Mouse (Mus musculus) erythroblast, embryonic 14.5 days (primary cell): ENCODE results near the gene Cacnb1. TPM values are rescaled to one million over a fixed set of nuclear protein-coding genes. Genes with fewer than 3 reads are reported as not detected.

ENCODE experiments used
- H3K27me3 ChIP-seq: 2 replicates; pipeline ENCODE4 v1.6.1; 2012; ENCODE audit warnings: inconsistent platforms; ENCODE audit not compliant: control insufficient read depth
- H3K36me3 ChIP-seq: 2 replicates; pipeline ENCODE4 v1.6.1; 2012; ENCODE audit warnings: mild to moderate bottlenecking, inconsistent platforms; ENCODE audit not compliant: control insufficient read depth
- H3K4me1 ChIP-seq: 2 replicates; pipeline ENCODE4 v1.6.1; 2012; ENCODE audit warnings: inconsistent platforms; ENCODE audit not compliant: control insufficient read depth
- H3K4me3 ChIP-seq: replicated peaks from 2 replicates; pipeline ENCODE3; 2012; ENCODE audit warnings: moderate library complexity, mild to moderate bottlenecking, inconsistent platforms
- H3K9me3 ChIP-seq: 2 replicates; pipeline ENCODE4 v1.6.1; 2012; ENCODE audit warnings: low read length, inconsistent platforms, mixed read lengths; ENCODE audit not compliant: control insufficient read depth
- GATA1 ChIP-seq: IDR thresholded peaks from 2 replicates; pipeline ENCODE4 v1.6.1; 2012; ENCODE audit warnings: low read length, inconsistent platforms, mixed read lengths
- TAL1 ChIP-seq: IDR thresholded peaks from 3 replicates; pipeline ENCODE4 v1.6.1; 2012; ENCODE audit warnings: low read length, inconsistent platforms, mixed read lengths
- polyA plus RNA-seq: library from polyadenylated mRNA; stranded (reverse); fragments of >175 nt; gene quantifications from 2 replicates; pipeline ENCODE4 v1.2.3, GENCODE M21; 2012

Gene Cacnb1
- polyA plus RNA-seq, 1 experiment = 0.03 TPM

- Histone ChIP-seq H3K27me3 (peaks cover 12% of the 10 kb centered on the region), H3K4me3 (no peak overlapping the region), H3K36me3 (no peaks in the 10 kb centered on the region), H3K4me1 (no peaks in the 10 kb centered on the region), H3K9me3 (no peaks in the 10 kb centered on the region)
- TF ChIP-seq GATA1 (no peak), TAL1 (no peak)
These were observed 21.2 kb upstream of the Cacnb1 start for GRCm38 (mm10) chr11:98044074-98044473.

- no peaks in the 10 kb centered on the region for H3K4me1 ChIP-seq
- no peaks in the 10 kb centered on the region for H3K36me3 ChIP-seq
- H3K4me3 ChIP-seq = no peak overlapping the region
- TF ChIP-seq TAL1 (no peak), GATA1 (no peak)
- H3K27me3 ChIP-seq = peaks cover 10% of the 10 kb centered on the region
- H3K9me3 ChIP-seq = no peaks in the 10 kb centered on the region
These were observed 19.9 kb upstream of the Cacnb1 start for GRCm38 (mm10) chr11:98042741-98043140.

- no peak for TF ChIP-seq TAL1
- TF ChIP-seq GATA1 = no peak
- peaks cover 3% of the 10 kb centered on the region for H3K4me1 ChIP-seq
- H3K4me3 ChIP-seq = no peak overlapping the region
- H3K9me3 ChIP-seq = no peaks in the 10 kb centered on the region
- peaks cover 23% of the 10 kb centered on the region for H3K27me3 ChIP-seq
- no peaks in the 10 kb centered on the region for H3K36me3 ChIP-seq
These were observed 18.1 kb upstream of the Cacnb1 start for GRCm38 (mm10) chr11:98040975-98041374.

GRCm38 (mm10) chr11:98037871-98038270, 15.0 kb upstream of the Cacnb1 start:
- no peaks in the 10 kb centered on the region for H3K9me3 ChIP-seq
- peaks cover 40% of the 10 kb centered on the region for H3K27me3 ChIP-seq
- H3K4me3 ChIP-seq = no peak overlapping the region
- TF ChIP-seq TAL1 (no peak), GATA1 (no peak)
- peaks cover 6% of the 10 kb centered on the region for H3K4me1 ChIP-seq
- no peaks in the 10 kb centered on the region for H3K36me3 ChIP-seq

- TF ChIP-seq TAL1 = no peak
- TF ChIP-seq GATA1 = no peak
- Histone ChIP-seq H3K27me3 (peaks cover 40% of the 10 kb centered on the region), H3K4me3 (no peak overlapping the region), H3K4me1 (peaks cover 6% of the 10 kb centered on the region), H3K36me3 (peaks cover 8% of the 10 kb centered on the region), H3K9me3 (no peaks in the 10 kb centered on the region)
These were observed 13.1 kb upstream of the Cacnb1 start for GRCm38 (mm10) chr11:98035977-98036377.

GRCm38 (mm10) chr11:98034840-98035239, 12.0 kb upstream of the Cacnb1 start:
- Histone ChIP-seq H3K9me3 (no peaks in the 10 kb centered on the region), H3K36me3 (peaks cover 20% of the 10 kb centered on the region), H3K27me3 (peaks cover 40% of the 10 kb centered on the region), H3K4me1 (peaks cover 6% of the 10 kb centered on the region), H3K4me3 (no peak overlapping the region)
- no peak for TF ChIP-seq TAL1
- TF ChIP-seq GATA1 = no peak

GRCm38 (mm10) chr11:98034061-98034460, 11.2 kb upstream of the Cacnb1 start:
- no peaks in the 10 kb centered on the region for H3K9me3 ChIP-seq
- H3K4me1 ChIP-seq = peaks cover 6% of the 10 kb centered on the region
- H3K36me3 ChIP-seq = peaks cover 28% of the 10 kb centered on the region
- H3K27me3 ChIP-seq = peaks cover 40% of the 10 kb centered on the region
- H3K4me3 ChIP-seq = no peak overlapping the region
- TF ChIP-seq TAL1 (no peak), GATA1 (no peak)

GRCm38 (mm10) chr11:98031443-98031770, 8.6 kb upstream of the Cacnb1 start:
- TF ChIP-seq GATA1 (no peak), TAL1 (no peak)
- no peak overlapping the region for H3K4me3 ChIP-seq
- H3K9me3 ChIP-seq = no peaks in the 10 kb centered on the region
- peaks cover 25% of the 10 kb centered on the region for H3K4me1 ChIP-seq
- H3K36me3 ChIP-seq = peaks cover 41% of the 10 kb centered on the region
- H3K27me3 ChIP-seq = peaks cover 21% of the 10 kb centered on the region

- Histone ChIP-seq H3K4me1 (peaks cover 26% of the 10 kb centered on the region), H3K4me3 (no peak overlapping the region), H3K9me3 (no peaks in the 10 kb centered on the region), H3K36me3 (peaks cover 41% of the 10 kb centered on the region), H3K27me3 (peaks cover 16% of the 10 kb centered on the region)
- TF ChIP-seq GATA1 = no peak
- TF ChIP-seq TAL1 = no peak
These were observed 8.0 kb upstream of the Cacnb1 start for GRCm38 (mm10) chr11:98030701-98031442.

- peaks cover 41% of the 10 kb centered on the region for H3K36me3 ChIP-seq
- H3K9me3 ChIP-seq = no peaks in the 10 kb centered on the region
- H3K4me1 ChIP-seq = peaks cover 30% of the 10 kb centered on the region
- H3K27me3 ChIP-seq = peaks cover 9% of the 10 kb centered on the region
- H3K4me3 ChIP-seq = peak overlapping the region; percentile 89
- TF ChIP-seq TAL1 (no peak), GATA1 (no peak)
These were observed 5.0 kb upstream of the Cacnb1 start for GRCm38 (mm10) chr11:98027785-98028184.
